Mouse (Mus musculus) embryonic facial prominence, embryonic 14.5 days (tissue): ENCODE measurements around the gene Pam. TPM values are rescaled to one million over a fixed set of nuclear protein-coding genes. Genes with fewer than 3 reads are reported as not detected.
A peak's percentile ranks its signal among the peaks of the same experiment; 100 is the strongest.
"Not testable (repeated sequence)": the region's sequence is repeated elsewhere in the genome, so short reads cannot be mapped to it uniquely, and the experiment has no call there.

Experiments used
- ATAC-seq: fragments of 200-750 bp; cut with Nextera tagmentation; 2 replicates; pipeline ENCODE4 v1.8.0; 2017; ENCODE audit warnings: low read depth, moderate number of reproducible peaks, moderate TSS enrichment
- DNase-seq: peaks from one replicate; pipeline ENCODE4 v3.0.0-alpha.2; 2015; ENCODE audit warnings: low spot score
- H3K27ac ChIP-seq: fragments of 300-500 bp; sonication (generic); replicated peaks from 2 replicates; pipeline ENCODE4 v1.5.1; 2014; ENCODE audit warnings: low read depth, mild to moderate bottlenecking, low read length, moderate library complexity
- H3K27me3 ChIP-seq: fragments of 300-500 bp; sonication (generic); replicated peaks from 2 replicates; pipeline ENCODE4 v1.6.1; 2014; ENCODE audit warnings: low read length; ENCODE audit not compliant: control insufficient read depth, insufficient read depth
- H3K36me3 ChIP-seq: fragments of 300-500 bp; sonication (generic); 2 replicates; pipeline ENCODE4 v1.6.1; 2014; ENCODE audit warnings: low read length, mixed read lengths; ENCODE audit not compliant: control insufficient read depth, insufficient read depth
- H3K4me1 ChIP-seq: fragments of 300-500 bp; sonication (generic); 2 replicates; pipeline ENCODE4 v1.6.1; 2014; ENCODE audit warnings: antibody characterized with exemption, low read length; ENCODE audit not compliant: control insufficient read depth, insufficient read depth
- H3K4me2 ChIP-seq: fragments of 300-500 bp; sonication (generic); 2 replicates; pipeline ENCODE4 v1.6.1; 2014; ENCODE audit warnings: low read depth, mild to moderate bottlenecking, low read length, moderate library complexity, mixed read lengths
- H3K4me3 ChIP-seq: fragments of 300-500 bp; sonication (generic); 2 replicates; pipeline ENCODE4 v1.5.1; 2014; ENCODE audit warnings: low read depth, mild to moderate bottlenecking, low read length
- H3K9ac ChIP-seq: fragments of 300-500 bp; sonication (generic); 2 replicates; pipeline ENCODE4 v1.6.1; 2014; ENCODE audit warnings: low read depth, mild to moderate bottlenecking, low read length, moderate library complexity, mixed read lengths
- H3K9me3 ChIP-seq: fragments of 300-500 bp; sonication (generic); 2 replicates; pipeline ENCODE4 v1.6.1; 2016; ENCODE audit warnings: low read length; ENCODE audit not compliant: control insufficient read depth
- whole genome bisulfite sequencing: fragments of 180-500 bp; shearing (Covaris S2); extraction: QIAGEN DNeasy Blood & Tissue Kit; methylation state at CpG from one replicate; pipeline ENCODE4 v1.1.7; 2014; 5-methylcytosine and 5-hydroxymethylcytosine counted together
- polyA plus RNA-seq: library from polyadenylated mRNA; unstranded; fragments of >200 nt; fragmentation: Nextera tagmentation; extraction: Ambion mirVana; gene quantifications from 2 replicates; pipeline ENCODE4 v1.2.1, GENCODE M21; 2014

Pam gene
- polyA plus RNA-seq, 1 experiment from 2014 or later = 50.1 TPM

- H3K4me1 ChIP-seq = peaks cover 9% of the 10 kb centered on the region
- WGBS = under 1% methylated on average over 66 of the region's 66 CpGs
These were observed 325.3 kb downstream of the Pam start, which contains the start of the genes Gin1 and Ppip5k2 for GRCm38 (mm10) chr1:97769904-97770753. Gin1 (plus strand) TSS chr1:97770172. Ppip5k2 (minus strand) TSS chr1:97770411.

GRCm38 (mm10) chr1:97769294-97769903 is 326.0 kb downstream of the Pam start:
- Histone ChIP-seq H3K36me3 (no peaks in the 10 kb centered on the region), H3K9me3 (no peaks in the 10 kb centered on the region), H3K4me1 (peaks cover 9% of the 10 kb centered on the region), H3K27ac (peak overlapping the region; percentile 73; the same call in 1 of the 2 replicates), H3K4me3 (peak overlapping the region; percentile 80), H3K9ac (peak overlapping the region; percentile 86), H3K27me3 (no peaks in the 10 kb centered on the region), H3K4me2 (peak overlapping the region; percentile 62)
- no peak for DNase-seq
- ATAC-seq = peak; percentile 51
- WGBS = under 1% methylated on average over 35 of the region's 40 CpGs

More at GRCm38 (mm10) chr1:97769904-97770753, 325.3 kb downstream of the Pam start, which contains the start of the genes Gin1 and Ppip5k2:
- Histone ChIP-seq H3K36me3 (no peaks in the 10 kb centered on the region), H3K4me2 (peak within 1 kb of the TSS; percentile 77), H3K9ac (peak within 1 kb of the TSS; percentile 86), H3K27ac (peak within 1 kb of the TSS; percentile 84), H3K4me3 (peak within 1 kb of the TSS; percentile 80), H3K27me3 (no peaks in the 10 kb centered on the region), H3K9me3 (no peaks in the 10 kb centered on the region)
- ATAC-seq = peak; percentile 100
- peak; percentile 98 for DNase-seq

- Histone ChIP-seq H3K4me3 (peak overlapping the region; percentile 80), H3K4me1 (peaks cover 9% of the 10 kb centered on the region), H3K9ac (peak overlapping the region; percentile 86), H3K9me3 (no peaks in the 10 kb centered on the region), H3K27ac (peak overlapping the region; percentile 73; the same call in 1 of the 2 replicates), H3K4me2 (peak overlapping the region; percentile 62), H3K27me3 (no peaks in the 10 kb centered on the region), H3K36me3 (no peaks in the 10 kb centered on the region)
- WGBS = 10% methylated on average over 7 of the region's 7 CpGs
- no peak for ATAC-seq
- peak; percentile 14 for DNase-seq
These were observed 326.5 kb downstream of the Pam start for GRCm38 (mm10) chr1:97768906-97769293.

- Histone ChIP-seq H3K4me1 (peaks cover 9% of the 10 kb centered on the region), H3K36me3 (no peaks in the 10 kb centered on the region), H3K27me3 (no peaks in the 10 kb centered on the region), H3K9ac (no peak overlapping the region), H3K27ac (no peak overlapping the region), H3K9me3 (no peaks in the 10 kb centered on the region), H3K4me2 (peak overlapping the region; percentile 62), H3K4me3 (no peak overlapping the region)
- ATAC-seq (no peak), DNase-seq (no peak)
- WGBS = 75% methylated on average over 2 of the region's 2 CpGs
These were observed 327.4 kb downstream of the Pam start for GRCm38 (mm10) chr1:97768089-97768488.

GRCm38 (mm10) chr1:97765712-97766111 is 329.7 kb downstream of the Pam start:
- not testable (repeated sequence) for H3K4me2 ChIP-seq, DNase-seq, H3K4me3 ChIP-seq, H3K4me1 ChIP-seq, H3K9me3 ChIP-seq, ATAC-seq, H3K36me3 ChIP-seq, H3K9ac ChIP-seq, H3K27ac ChIP-seq, H3K27me3 ChIP-seq
- WGBS = 83% methylated on average over 4 of the region's 4 CpGs

- no peak overlapping the region for H3K27ac ChIP-seq
- H3K9me3 ChIP-seq = no peaks in the 10 kb centered on the region
- no peak for DNase-seq
- H3K4me3 ChIP-seq = no peak overlapping the region
- H3K27me3 ChIP-seq = no peaks in the 10 kb centered on the region
- H3K4me2 ChIP-seq = no peak overlapping the region
- no peak for ATAC-seq
- 82% methylated on average over 6 of the region's 6 CpGs for WGBS
- H3K36me3 ChIP-seq = 0 out of 2 replicates have a peak, but pooled peaks cover 6% of the 10 kb centered on the region
- H3K4me1 ChIP-seq = no peaks in the 10 kb centered on the region
- H3K9ac ChIP-seq = no peak overlapping the region
These were observed 334.0 kb downstream of the Pam start for GRCm38 (mm10) chr1:97761477-97761876.

- H3K9ac ChIP-seq = no peak overlapping the region
- H3K27me3 ChIP-seq = no peaks in the 10 kb centered on the region
- no peak overlapping the region for H3K27ac ChIP-seq
- H3K36me3 ChIP-seq = peaks cover 10% of the 10 kb centered on the region; the same call in 1 of the 2 replicates
- no peak overlapping the region for H3K4me3 ChIP-seq
- H3K4me1 ChIP-seq = no peaks in the 10 kb centered on the region
- H3K4me2 ChIP-seq = no peak overlapping the region
- H3K9me3 ChIP-seq = no peaks in the 10 kb centered on the region
- ATAC-seq (no peak), DNase-seq (no peak)
- 77% methylated on average over 7 of the region's 7 CpGs for WGBS
These were observed 334.8 kb downstream of the Pam start for GRCm38 (mm10) chr1:97760598-97760997.

GRCm38 (mm10) chr1:97759841-97760240 is 335.6 kb downstream of the Pam start:
- no peak overlapping the region for H3K9ac ChIP-seq
- no peak for DNase-seq
- H3K27me3 ChIP-seq = no peaks in the 10 kb centered on the region
- ATAC-seq = no peak
- H3K4me3 ChIP-seq = no peak overlapping the region
- H3K4me1 ChIP-seq = no peaks in the 10 kb centered on the region
- no peaks in the 10 kb centered on the region for H3K9me3 ChIP-seq
- H3K27ac ChIP-seq = no peak overlapping the region
- H3K36me3 ChIP-seq = peaks cover 17% of the 10 kb centered on the region; the same call in 1 of the 2 replicates
- H3K4me2 ChIP-seq = no peak overlapping the region
